18 mouse cellular contexts compared by ENCODE assay signal in the genomic region with DNA sequence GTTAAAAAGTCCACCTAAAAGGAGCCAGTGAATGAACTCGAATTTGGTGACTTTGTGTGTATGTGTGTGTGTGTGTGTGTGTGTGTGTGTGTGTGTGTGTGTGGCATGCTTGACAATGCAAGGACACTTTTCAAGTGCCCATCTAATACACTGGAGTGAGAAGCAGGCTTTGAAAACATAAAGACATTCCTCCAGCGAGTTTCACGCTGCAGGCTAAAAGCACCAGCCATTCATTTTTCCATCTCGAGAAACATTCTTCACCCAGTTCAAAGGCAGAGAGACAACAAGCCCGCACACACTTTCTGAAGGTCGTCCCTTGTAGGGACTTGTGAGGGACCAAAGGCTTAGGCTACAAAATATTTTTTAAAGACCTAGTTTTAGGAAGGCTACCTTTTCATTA. TPM values are rescaled to one million over a fixed set of nuclear protein-coding genes. Genes with fewer than 3 reads are reported as not detected.
A peak's percentile ranks its signal among the peaks of the same experiment; 100 is the strongest.
DNase-seq lines count a peak whose midpoint lies in the region; ATAC-seq and TF ChIP-seq lines count a peak whose summit lies in the region.
"Had no signal": no experiment of that assay in that cellular context is flagged by ENCODE, and none has a peak within 500 bp of the region (broad histone marks: within the 10 kb centered on the region; RNA-seq: fewer than 3 reads in every experiment).

No protein-coding gene starts in this region.

- no peaks in the 10 kb centered on the region for H3K27me3 ChIP-seq in forebrain, embryonic 12.5 days
- H3K27me3 ChIP-seq in forebrain, embryonic 16.5 days (replicated peaks; ENCODE audit: control insufficient read depth, insufficient read depth, low read length): no peaks in the 10 kb centered on the region
- H3K27me3 ChIP-seq in kidney, postnatal 0 days (ENCODE audit: insufficient read depth, low read length): no peaks in the 10 kb centered on the region
- no peaks in the 10 kb centered on the region for H3K27me3 ChIP-seq in midbrain, embryonic 16.5 days (ENCODE audit: control insufficient read depth, insufficient read depth, low read depth, low read length)
- H3K27me3 ChIP-seq: embryonic facial prominence, embryonic 15.5 days; liver, embryonic 13.5 days had no signal

- peaks cover 25% of the 10 kb centered on the region for H3K36me3 ChIP-seq in forebrain, embryonic 12.5 days (replicated peaks)
- H3K36me3 ChIP-seq in forebrain, embryonic 16.5 days (ENCODE audit: control insufficient read depth, insufficient read depth): peaks cover 9% of the 10 kb centered on the region; the same call in 1 of the 2 replicates
- H3K36me3 ChIP-seq in kidney, postnatal 0 days (ENCODE audit: insufficient read depth, low read length): peaks cover 8% of the 10 kb centered on the region; the same call in 1 of the 2 replicates
- H3K36me3 ChIP-seq in midbrain, embryonic 16.5 days (ENCODE audit: control insufficient read depth, insufficient read depth, low read length): 0 out of 2 replicates have a peak, but pooled peaks cover 7% of the 10 kb centered on the region

- H3K4me1 ChIP-seq in forebrain, embryonic 12.5 days: peaks cover 27% of the 10 kb centered on the region
- peaks cover 7% of the 10 kb centered on the region for H3K4me1 ChIP-seq in forebrain, embryonic 16.5 days (replicated peaks; ENCODE audit: control insufficient read depth, insufficient read depth, low read length)
- H3K4me1 ChIP-seq in kidney, postnatal 0 days (replicated peaks; ENCODE audit: insufficient read depth, low read length): peaks cover 10% of the 10 kb centered on the region
- no peaks in the 10 kb centered on the region; the same call in none of the 2 replicates for H3K4me1 ChIP-seq in midbrain, embryonic 16.5 days (ENCODE audit: control insufficient read depth, insufficient read depth, low read length)
- H3K4me1 ChIP-seq: liver, embryonic 13.5 days had no signal

- peak overlapping the region; percentile 63; the same call in 1 of the 2 replicates for H3K27ac ChIP-seq in forebrain, embryonic 12.5 days
- no peak overlapping the region for H3K27ac ChIP-seq in forebrain, embryonic 16.5 days (ENCODE audit: low read length)
- peak overlapping the region; percentile 25; the same call in 1 of the 2 replicates for H3K27ac ChIP-seq in kidney, postnatal 0 days
- no peak overlapping the region for H3K27ac ChIP-seq in midbrain, embryonic 16.5 days (ENCODE audit: low read length)
- H3K27ac ChIP-seq: embryonic facial prominence, embryonic 15.5 days; hindbrain, postnatal 0 days; layer of hippocampus, adult 2 months; liver, embryonic 13.5 days had no signal

- WGBS in forebrain, embryonic 12.5 days: 1% methylated on average over 6 of the region's 6 CpGs
- 4% methylated on average over 6 of the region's 6 CpGs for WGBS in forebrain, embryonic 16.5 days
- WGBS in kidney, postnatal 0 days: 54% methylated on average over 6 of the region's 6 CpGs
- 8% methylated on average over 6 of the region's 6 CpGs for WGBS in midbrain, embryonic 16.5 days

- H3K4me3 ChIP-seq in forebrain, embryonic 12.5 days (replicated peaks): no peak overlapping the region
- no peak overlapping the region for H3K4me3 ChIP-seq in forebrain, embryonic 16.5 days (replicated peaks; ENCODE audit: low read length)
- no peak overlapping the region for H3K4me3 ChIP-seq in kidney, postnatal 0 days (replicated peaks; ENCODE audit: low read depth, low read length)
- H3K4me3 ChIP-seq in midbrain, embryonic 16.5 days (ENCODE audit: low read depth, low read length): no peak overlapping the region
- H3K4me3 ChIP-seq: embryonic facial prominence, embryonic 15.5 days; layer of hippocampus, adult 2 months; liver, embryonic 13.5 days had no signal

- TF ChIP-seq CTCF in kidney, postnatal 0 days (IDR thresholded peaks at IDR 0.05; ENCODE audit: low read depth): no peak

- ATAC-seq in forebrain, embryonic 12.5 days (ENCODE audit: low FRiP score): peak; percentile 44; the same call in 1 of the 2 replicates
- no peak for ATAC-seq in forebrain, embryonic 16.5 days
- no peak for ATAC-seq in kidney, postnatal 0 days (replicated peaks; ENCODE audit: low FRiP score, low read depth)
- ATAC-seq in midbrain, embryonic 16.5 days: peak; percentile 46; the same call in 1 of the 2 replicates
- ATAC-seq: hindbrain, postnatal 0 days had no signal

- H3K9ac ChIP-seq in forebrain, embryonic 12.5 days: no peak overlapping the region
- no peak overlapping the region for H3K9ac ChIP-seq in forebrain, embryonic 16.5 days (replicated peaks; ENCODE audit: low read depth, low read length)
- no peak overlapping the region for H3K9ac ChIP-seq in kidney, postnatal 0 days (ENCODE audit: low read depth, low read length)
- no peak overlapping the region for H3K9ac ChIP-seq in midbrain, embryonic 16.5 days (ENCODE audit: low read depth, low read length)
- H3K9ac ChIP-seq: embryonic facial prominence, embryonic 15.5 days; liver, embryonic 13.5 days had no signal

- no peaks in the 10 kb centered on the region for H3K9me3 ChIP-seq in forebrain, embryonic 12.5 days
- H3K9me3 ChIP-seq in forebrain, embryonic 16.5 days (ENCODE audit: control insufficient read depth, low read length): no peaks in the 10 kb centered on the region
- no peaks in the 10 kb centered on the region for H3K9me3 ChIP-seq in kidney, postnatal 0 days (replicated peaks; ENCODE audit: low read length)
- no peaks in the 10 kb centered on the region for H3K9me3 ChIP-seq in midbrain, embryonic 16.5 days (replicated peaks; ENCODE audit: control insufficient read depth, low read length, poor library complexity, severe bottlenecking)
- H3K9me3 ChIP-seq: embryonic facial prominence, embryonic 15.5 days; liver, embryonic 13.5 days had no signal

- peak overlapping the region; percentile 17; the same call in 1 of the 2 replicates for H3K4me2 ChIP-seq in forebrain, embryonic 12.5 days
- H3K4me2 ChIP-seq in forebrain, embryonic 16.5 days (ENCODE audit: low read length): no peak overlapping the region
- H3K4me2 ChIP-seq in kidney, postnatal 0 days (ENCODE audit: low read length): no peak overlapping the region
- H3K4me2 ChIP-seq in midbrain, embryonic 16.5 days (ENCODE audit: low read length): no peak overlapping the region
- H3K4me2 ChIP-seq: embryonic facial prominence, embryonic 15.5 days; liver, embryonic 13.5 days had no signal

- no peak for DNase-seq in kidney, postnatal 0 days (ENCODE audit: low spot score)
- DNase-seq in kidney, postnatal 4 days: no peak
- DNase-seq in forelimb bud, embryonic 11.5 days (ENCODE audit: low read depth, low spot score): peak; percentile 43
- DNase-seq in layer of hippocampus, adult 11-12 months (ENCODE audit: low spot score): no peak
- DNase-seq: adrenal gland, postnatal 36 days; cerebellum, postnatal 14 days; heart, adult 11 months; kidney, adult 8-10 months; liver, embryonic 13.5 days; lung, postnatal 10 days; right cerebral cortex, adult 18-20 months had no signal

RNA-seq across cellular contexts. Expression of a gene that starts 17.7 kb away (rescaled TPM):
- 17.8 and 18.3 TPM in 2 replicates for polyA plus RNA-seq in forebrain, embryonic 12.5 days (2016; fragmentation: Nextera tagmentation; extraction: Ambion mirVana)
- 9.2 and 11.0 TPM in 2 replicates for polyA plus RNA-seq in forebrain, embryonic 16.5 days (2015; fragmentation: Nextera tagmentation; extraction: Ambion mirVana)
- 3.0 and 3.1 TPM in 2 replicates for polyA plus RNA-seq in kidney, postnatal 0 days (2015; fragmentation: Nextera tagmentation; extraction: Ambion mirVana)
- polyA plus RNA-seq in midbrain, embryonic 16.5 days (2015; fragmentation: Nextera tagmentation; extraction: Ambion mirVana): 7.9 and 8.9 TPM in 2 replicates

RNA-seq across cellular contexts. Expression of a gene that starts 40.6 kb away (rescaled TPM):
- polyA plus RNA-seq in forebrain, embryonic 12.5 days (2016; fragmentation: Nextera tagmentation; extraction: Ambion mirVana): 37.0 and 38.2 TPM in 2 replicates
- 30.1 and 34.5 TPM in 2 replicates for polyA plus RNA-seq in forebrain, embryonic 16.5 days (2015; fragmentation: Nextera tagmentation; extraction: Ambion mirVana)
- 10.8 and 11.1 TPM in 2 replicates for polyA plus RNA-seq in kidney, postnatal 0 days (2015; fragmentation: Nextera tagmentation; extraction: Ambion mirVana)
- 24.8 and 26.0 TPM in 2 replicates for polyA plus RNA-seq in midbrain, embryonic 16.5 days (2015; fragmentation: Nextera tagmentation; extraction: Ambion mirVana)
- polyA plus RNA-seq: spleen, adult 2 months had no signal

RNA-seq across cellular contexts. Expression of a gene that starts 42.7 kb away (rescaled TPM):
- 8.9 and 10.4 TPM in 2 replicates for polyA plus RNA-seq in forebrain, embryonic 12.5 days (2016; fragmentation: Nextera tagmentation; extraction: Ambion mirVana)
- polyA plus RNA-seq in forebrain, embryonic 16.5 days (2015; fragmentation: Nextera tagmentation; extraction: Ambion mirVana): 4.6 and 5.8 TPM in 2 replicates
- polyA plus RNA-seq in kidney, postnatal 0 days (2015; fragmentation: Nextera tagmentation; extraction: Ambion mirVana): 8.0 and 8.6 TPM in 2 replicates
- polyA plus RNA-seq in midbrain, embryonic 16.5 days (2015; fragmentation: Nextera tagmentation; extraction: Ambion mirVana): 3.8 and 4.5 TPM in 2 replicates

Comparison
In these comparisons a context has a peak if more than half of its experiments do, and no peak if none do; other contexts are left out.
1. ATAC-seq: peak in forebrain, embryonic 12.5 days (single experiment) and midbrain, embryonic 16.5 days (single experiment); none in forebrain, embryonic 16.5 days (single experiment) and kidney, postnatal 0 days (single experiment).
2. H3K27ac ChIP-seq: peak in forebrain, embryonic 12.5 days (single experiment) and kidney, postnatal 0 days (single experiment); none in forebrain, embryonic 16.5 days (single experiment) and midbrain, embryonic 16.5 days (single experiment).